Mouse (Mus musculus) embryonic facial prominence, embryonic 10.5 days (tissue): ENCODE results near the gene Slc25a11. TPM values are rescaled to one million over a fixed set of nuclear protein-coding genes. Genes with fewer than 3 reads are reported as not detected.

ENCODE experiments used
- DNase-seq: peaks from one replicate; pipeline ENCODE4 v3.0.0-alpha.2; 2017; ENCODE audit warnings: low spot score
- H3K27ac ChIP-seq: fragments of 300-500 bp; sonication (generic); replicated peaks from 2 replicates; pipeline ENCODE4 v1.5.1; 2016; ENCODE audit warnings: mild to moderate bottlenecking
- H3K27me3 ChIP-seq: fragments of 300-500 bp; sonication (generic); replicated peaks from 2 replicates; pipeline ENCODE4 v1.6.1; 2016; ENCODE audit warnings: low read depth, mild to moderate bottlenecking; ENCODE audit not compliant: poor library complexity, severe bottlenecking
- H3K36me3 ChIP-seq: fragments of 300-500 bp; sonication (generic); replicated peaks from 2 replicates; pipeline ENCODE4 v1.6.1; 2016; ENCODE audit warnings: mild to moderate bottlenecking, moderate library complexity
- H3K4me1 ChIP-seq: fragments of 300-500 bp; sonication (generic); 2 replicates; pipeline ENCODE4 v1.6.1; 2016
- H3K4me3 ChIP-seq: fragments of 300-500 bp; sonication (generic); 2 replicates; pipeline ENCODE4 v1.5.1; 2016; ENCODE audit warnings: mild to moderate bottlenecking, moderate library complexity
- H3K9me3 ChIP-seq: fragments of 300-500 bp; sonication (generic); 2 replicates; pipeline ENCODE4 v1.6.1; 2016; ENCODE audit warnings: mild to moderate bottlenecking
- WGBS: fragments of 180-500 bp; shearing (Covaris S2); methylation state at CpG from one replicate; pipeline ENCODE4 v1.1.7; 2016; 5-methylcytosine and 5-hydroxymethylcytosine counted together
- polyA plus RNA-seq: library from polyadenylated mRNA; unstranded; fragments of >200 nt; fragmentation: Nextera tagmentation; extraction: Ambion mirVana; gene quantifications from 2 replicates; pipeline ENCODE4 v1.2.1, GENCODE M21; 2016

Slc25a11 gene
- polyA plus RNA-seq, 1 experiment from 2014 or later = 135 TPM

DNA sequence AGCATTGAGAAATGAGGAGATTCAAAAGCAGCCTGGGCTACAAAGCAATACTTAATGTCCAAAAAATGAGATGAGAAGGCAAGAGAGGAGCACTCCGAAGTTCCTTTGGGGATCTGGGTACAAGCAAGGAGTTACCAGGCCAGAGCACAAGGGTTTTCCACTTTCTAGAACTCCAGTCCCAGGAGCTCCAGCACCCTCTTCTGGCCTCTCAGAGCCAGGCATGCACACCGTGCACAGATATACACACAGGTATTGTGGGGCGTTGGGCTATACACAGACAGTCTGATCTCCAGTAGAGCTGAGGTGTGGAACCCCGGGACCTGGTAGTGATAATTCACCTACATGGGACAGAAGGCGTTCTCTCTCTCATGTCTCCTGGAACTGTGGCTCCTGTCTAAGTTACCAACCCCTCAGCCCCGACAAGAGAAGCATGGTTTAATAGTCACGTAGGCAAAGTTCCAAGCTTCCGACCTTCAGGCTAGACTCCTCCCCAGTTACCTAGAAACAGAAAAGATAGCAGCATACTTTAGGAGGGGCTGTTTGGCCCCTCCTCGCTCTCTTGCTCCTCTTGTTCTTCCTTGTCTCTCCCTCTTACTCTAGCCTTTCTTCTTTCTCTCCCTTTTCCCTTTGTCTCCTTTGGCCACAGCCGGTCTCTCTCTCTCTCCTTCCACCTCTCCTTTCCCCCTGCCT lies 24.1 kb downstream of the Slc25a11 start:
- Histone ChIP-seq H3K27ac (no peak overlapping the region), H3K27me3 (no peaks in the 10 kb centered on the region), H3K4me1 (no peaks in the 10 kb centered on the region), H3K4me3 (no peak overlapping the region), H3K36me3 (no peaks in the 10 kb centered on the region), H3K9me3 (no peaks in the 10 kb centered on the region)
- no peak for DNase-seq
- 85% methylated on average over 10 of the region's 10 CpGs for WGBS

- H3K27ac ChIP-seq = no peak overlapping the region
- no peaks in the 10 kb centered on the region for H3K36me3 ChIP-seq
- H3K4me3 ChIP-seq = no peak overlapping the region
- H3K9me3 ChIP-seq = no peaks in the 10 kb centered on the region
- H3K4me1 ChIP-seq = no peaks in the 10 kb centered on the region
- peaks cover 1% of the 10 kb centered on the region; the same call in 1 of the 2 replicates for H3K27me3 ChIP-seq
- WGBS = 51% methylated on average over 7 of the region's 7 CpGs
- no peak for DNase-seq
Observed at GRCm38 (mm10) chr11:70621972-70622814, 25.1 kb downstream of the Slc25a11 start.

GRCm38 (mm10) chr11:70619101-70619500 lies 28.2 kb downstream of the Slc25a11 start, which contains the start of gene Chrne:
Gene Chrne (minus strand): TSS chr11:70619216.
- peaks cover 20% of the 10 kb centered on the region for H3K4me1 ChIP-seq
- no peaks in the 10 kb centered on the region for H3K36me3 ChIP-seq
- no peaks in the 10 kb centered on the region for H3K9me3 ChIP-seq
- peaks cover 23% of the 10 kb centered on the region for H3K27me3 ChIP-seq
- WGBS = 63% methylated on average over 1 of the region's 1 CpGs
- no peak for DNase-seq
- H3K4me3 ChIP-seq = no peak within 1 kb of the TSS
- H3K27ac ChIP-seq = no peak within 1 kb of the TSS

GRCm38 (mm10) chr11:70615516-70616093 lies 31.7 kb downstream of the Slc25a11 start, which contains the start of gene 4930544D05Rik:
Gene 4930544D05Rik (plus strand): TSS chr11:70615848.
- H3K9me3 ChIP-seq = no peaks in the 10 kb centered on the region
- H3K36me3 ChIP-seq = peaks cover 33% of the 10 kb centered on the region
- peaks cover 20% of the 10 kb centered on the region for H3K4me1 ChIP-seq
- peaks cover 23% of the 10 kb centered on the region for H3K27me3 ChIP-seq
- DNase-seq = no peak
- peak within 1 kb of the TSS; percentile 55 for H3K4me3 ChIP-seq
- peak within 1 kb of the TSS; percentile 40; the same call in 1 of the 2 replicates for H3K27ac ChIP-seq
- WGBS = 15% methylated on average over 21 of the region's 21 CpGs

DNA sequence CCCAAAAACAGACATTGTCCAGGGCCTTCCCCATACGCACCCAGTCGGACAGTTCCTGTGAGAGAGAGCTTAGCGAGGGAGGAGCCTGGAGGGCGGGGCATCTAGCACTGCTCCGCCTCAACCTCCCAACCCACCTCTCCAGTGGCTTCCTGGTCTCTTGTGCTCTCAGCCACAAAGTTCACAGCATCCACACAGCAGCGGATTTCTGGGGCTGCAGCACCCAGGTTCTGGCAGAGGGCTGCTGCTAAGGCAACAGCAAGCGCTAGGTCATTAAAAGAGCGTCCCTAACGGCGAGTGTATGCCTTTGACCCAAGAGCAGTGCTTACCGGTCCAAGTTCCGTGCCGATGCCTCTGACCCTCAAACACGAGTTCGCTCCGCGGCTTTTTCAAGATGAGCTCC lies 32.2 kb downstream of the Slc25a11 start:
- H3K4me1 ChIP-seq = peaks cover 20% of the 10 kb centered on the region
- H3K36me3 ChIP-seq = peaks cover 39% of the 10 kb centered on the region
- peaks cover 23% of the 10 kb centered on the region for H3K27me3 ChIP-seq
- peak overlapping the region; percentile 40; the same call in 1 of the 2 replicates for H3K27ac ChIP-seq
- DNase-seq = peak; percentile 64
- WGBS = 2% methylated on average over 17 of the region's 17 CpGs
- peak overlapping the region; percentile 55 for H3K4me3 ChIP-seq
- H3K9me3 ChIP-seq = no peaks in the 10 kb centered on the region

DNA sequence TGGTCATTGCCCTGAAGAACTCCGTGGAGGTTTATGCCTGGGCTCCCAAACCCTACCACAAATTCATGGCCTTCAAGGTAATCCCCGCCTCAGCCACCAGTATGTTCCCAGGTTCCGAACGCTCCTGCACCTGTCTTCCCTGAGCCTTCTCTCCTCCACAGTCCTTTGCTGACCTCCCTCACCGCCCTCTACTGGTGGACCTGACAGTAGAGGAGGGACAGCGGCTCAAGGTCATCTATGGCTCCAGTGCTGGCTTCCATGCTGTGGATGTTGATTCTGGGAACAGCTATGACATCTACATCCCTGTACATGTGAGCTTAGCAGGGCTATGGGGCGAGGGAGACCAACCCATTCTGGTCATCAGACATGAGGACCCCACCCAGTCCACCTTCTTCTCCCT lies 34.8 kb downstream of the Slc25a11 start:
- no peak overlapping the region for H3K4me3 ChIP-seq
- H3K9me3 ChIP-seq = no peaks in the 10 kb centered on the region
- H3K27ac ChIP-seq = no peak overlapping the region
- H3K4me1 ChIP-seq = peaks cover 20% of the 10 kb centered on the region
- WGBS = 77% methylated on average over 7 of the region's 7 CpGs
- no peak for DNase-seq
- peaks cover 23% of the 10 kb centered on the region for H3K27me3 ChIP-seq
- peaks cover 64% of the 10 kb centered on the region for H3K36me3 ChIP-seq

GRCm38 (mm10) chr11:70610752-70611151 lies 36.5 kb downstream of the Slc25a11 start:
- H3K27ac ChIP-seq = no peak overlapping the region
- H3K4me1 ChIP-seq = peaks cover 14% of the 10 kb centered on the region
- H3K36me3 ChIP-seq = peaks cover 82% of the 10 kb centered on the region
- no peak for DNase-seq
- no peaks in the 10 kb centered on the region for H3K9me3 ChIP-seq
- WGBS = 91% methylated on average over 4 of the region's 4 CpGs
- no peak overlapping the region for H3K4me3 ChIP-seq
- H3K27me3 ChIP-seq = peaks cover 7% of the 10 kb centered on the region

DNA sequence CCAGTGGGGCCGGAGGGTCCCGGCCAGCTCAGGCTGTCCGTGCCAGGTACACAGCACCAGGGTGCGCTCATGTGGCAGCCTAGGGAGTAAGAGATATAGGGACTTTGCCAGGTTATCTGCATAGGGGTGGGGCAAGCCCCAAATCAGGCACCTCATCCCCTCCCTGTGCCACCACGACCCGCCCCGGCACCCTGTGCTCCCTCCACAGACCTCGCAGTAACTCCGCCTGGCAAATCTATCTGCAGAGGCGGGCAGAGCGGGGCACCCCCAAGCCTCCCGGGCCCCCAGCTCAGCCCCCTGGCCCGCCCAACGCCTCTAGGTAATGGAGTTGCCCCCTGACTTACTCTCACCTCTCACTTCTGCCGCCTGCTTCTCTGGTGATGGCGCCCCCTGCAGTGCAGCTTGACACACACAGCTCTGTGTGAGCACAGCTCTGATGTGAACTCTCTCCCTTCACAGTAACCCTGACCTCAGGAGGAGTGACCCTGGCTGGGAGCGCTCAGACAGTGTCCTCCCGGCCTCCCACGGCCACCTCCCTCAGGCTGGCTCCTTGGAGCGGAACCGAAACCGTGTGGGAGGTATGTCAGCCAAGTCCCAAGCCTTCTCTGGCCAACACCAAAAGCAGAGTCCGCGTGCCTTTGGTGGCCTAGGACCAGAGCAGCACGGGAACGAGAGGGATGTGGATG lies 38.8 kb downstream of the Slc25a11 start:
- Histone ChIP-seq H3K9me3 (no peaks in the 10 kb centered on the region), H3K27me3 (no peaks in the 10 kb centered on the region), H3K36me3 (peaks cover 100% of the 10 kb centered on the region), H3K4me3 (no peak overlapping the region), H3K4me1 (no peaks in the 10 kb centered on the region), H3K27ac (no peak overlapping the region)
- WGBS = 89% methylated on average over 26 of the region's 26 CpGs
- peak; percentile 34 for DNase-seq

GRCm38 (mm10) chr11:70607611-70608010 lies 39.7 kb downstream of the Slc25a11 start:
- no peaks in the 10 kb centered on the region for H3K4me1 ChIP-seq
- H3K36me3 ChIP-seq = peaks cover 100% of the 10 kb centered on the region
- WGBS = 91% methylated on average over 9 of the region's 9 CpGs
- H3K9me3 ChIP-seq = no peaks in the 10 kb centered on the region
- no peak for DNase-seq
- no peak overlapping the region for H3K27ac ChIP-seq
- H3K27me3 ChIP-seq = no peaks in the 10 kb centered on the region
- H3K4me3 ChIP-seq = no peak overlapping the region

GRCm38 (mm10) chr11:70606717-70607116 lies 40.6 kb downstream of the Slc25a11 start:
- H3K27me3 ChIP-seq = no peaks in the 10 kb centered on the region
- H3K4me1 ChIP-seq = no peaks in the 10 kb centered on the region
- WGBS = 71% methylated on average over 12 of the region's 12 CpGs
- H3K27ac ChIP-seq = no peak overlapping the region
- DNase-seq = no peak
- H3K9me3 ChIP-seq = no peaks in the 10 kb centered on the region
- H3K4me3 ChIP-seq = no peak overlapping the region
- peaks cover 100% of the 10 kb centered on the region for H3K36me3 ChIP-seq

- Histone ChIP-seq H3K4me3 (no peak overlapping the region), H3K9me3 (no peaks in the 10 kb centered on the region), H3K4me1 (no peaks in the 10 kb centered on the region), H3K36me3 (peaks cover 96% of the 10 kb centered on the region), H3K27ac (no peak overlapping the region), H3K27me3 (no peaks in the 10 kb centered on the region)
- WGBS = 65% methylated on average over 14 of the region's 14 CpGs
- peak; percentile 73 for DNase-seq
Observed at GRCm38 (mm10) chr11:70605024-70605566, 42.2 kb downstream of the Slc25a11 start.

- 89% methylated on average over 9 of the region's 9 CpGs for WGBS
- no peaks in the 10 kb centered on the region for H3K9me3 ChIP-seq
- no peaks in the 10 kb centered on the region for H3K27me3 ChIP-seq
- H3K4me1 ChIP-seq = peaks cover 6% of the 10 kb centered on the region; the same call in 1 of the 2 replicates
- H3K4me3 ChIP-seq = no peak overlapping the region
- H3K36me3 ChIP-seq = peaks cover 67% of the 10 kb centered on the region
- H3K27ac ChIP-seq = no peak overlapping the region
- no peak for DNase-seq
Observed at GRCm38 (mm10) chr11:70598451-70598953, 48.8 kb downstream of the Slc25a11 start.
